Mouse (Mus musculus): ENCODE results near the gene Gtf3c6.

DNA sequence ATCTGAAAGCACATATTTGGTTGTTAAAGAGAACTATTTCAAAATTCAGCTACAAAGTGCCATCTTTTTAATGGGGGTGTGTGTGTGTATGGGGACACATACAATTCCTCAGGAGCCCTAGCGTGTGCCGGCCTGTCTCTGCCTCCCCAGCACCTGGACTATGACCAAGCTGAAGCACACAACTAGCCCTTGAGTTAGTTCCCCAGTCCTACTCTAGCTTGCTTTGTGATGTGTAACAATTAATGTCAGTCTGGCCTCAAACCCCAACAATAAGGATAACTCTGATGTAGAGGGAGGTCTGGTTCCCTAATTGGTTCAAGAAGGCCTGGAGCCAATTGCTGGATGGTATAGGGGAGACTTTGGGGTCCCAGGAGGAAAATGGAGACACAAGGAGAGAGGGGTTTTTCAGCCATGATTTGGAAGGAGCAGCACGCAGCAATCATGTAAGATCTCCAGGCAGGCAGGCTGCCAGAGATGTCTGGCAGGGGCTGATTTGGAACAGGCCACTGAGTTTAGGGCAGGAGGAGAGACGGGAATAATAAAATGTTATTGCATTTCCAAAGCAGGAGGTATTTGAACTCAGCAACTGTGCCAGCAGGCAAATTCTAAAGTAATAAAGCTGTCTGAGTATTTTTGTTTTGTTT is 30.1 kb downstream of the Gtf3c6 start:
- TF ChIP-seq MYC (IDR thresholded peaks at IDR 0.05; ENCODE audit: low read depth, low read length) (no peak), CTCF (conservative IDR thresholded peaks at IDR 0.05 in 1 of 2, IDR thresholded peaks at IDR 0.05 in 1 of 2; ENCODE audit: low read depth in 2 of 2, low read length in 2 of 2) (no peak), POLR2A (IDR thresholded peaks at IDR 0.05; ENCODE audit: low read depth, low read length) (no peak), ZC3H11A (IDR thresholded peaks at IDR 0.05; ENCODE audit: low read depth, low read length) (no peak), BHLHE40 (IDR thresholded peaks at IDR 0.05; ENCODE audit: low read depth, low read length) (no peak), ETS1 (conservative IDR thresholded peaks at IDR 0.05; ENCODE audit: low read depth, low read length) (no peak), EP300 (IDR thresholded peaks at IDR 0.05; ENCODE audit: low read length) (no peak), SMC3 (IDR thresholded peaks at IDR 0.05; ENCODE audit: low read depth, low read length) (no peak), HCFC1 (IDR thresholded peaks at IDR 0.05; ENCODE audit: low read depth, low read length) (no peak)

Data from CH12.LX (cell line).